Mouse (Mus musculus) erythroblast, embryonic 14.5 days (primary cell): ENCODE results near the gene Clcnkb.

ENCODE experiments used
- GATA1 ChIP-seq: IDR thresholded peaks from 2 replicates; pipeline ENCODE4 v1.6.1; 2012; ENCODE audit warnings: low read length, inconsistent platforms, mixed read lengths
- TAL1 ChIP-seq: IDR thresholded peaks from 3 replicates; pipeline ENCODE4 v1.6.1; 2012; ENCODE audit warnings: low read length, inconsistent platforms, mixed read lengths

DNA sequence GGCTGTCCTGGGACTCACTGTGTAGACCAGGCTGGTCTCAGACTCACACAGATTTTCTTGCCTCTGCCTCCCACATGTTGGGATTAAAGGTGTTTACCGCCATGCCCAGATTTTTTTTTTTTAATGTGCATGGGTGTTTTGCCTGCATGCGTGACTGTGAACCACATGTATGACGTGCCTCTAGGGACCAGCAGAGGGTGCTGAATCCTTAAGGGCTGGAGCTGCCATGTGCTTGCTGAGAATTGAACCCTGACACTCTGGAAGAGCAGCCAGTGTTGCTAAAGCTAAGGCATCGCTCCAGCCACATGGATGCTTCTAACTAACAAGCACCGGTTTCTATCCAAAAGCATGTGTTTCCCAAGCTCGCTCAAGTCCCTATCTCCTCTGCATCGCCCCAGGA, 29.7 kb downstream of the Clcnkb start:
- TF ChIP-seq TAL1 (no peak), GATA1 (no peak)
